Mouse (Mus musculus) embryo, embryonic 11 days (tissue): ENCODE data around the gene Pla2r1.

Source experiments
- DNase-seq: peaks from one replicate; pipeline ENCODE4 v3.0.0-alpha.2; 2015

Gene Pla2r1

GRCm38 (mm10) chr2:60552902-60553682 lies at the start of gene Pla2r1:
Gene Pla2r1, minus strand, starts transcription at chr2:60553308.
- DNase-seq = peak; percentile 70

DNA sequence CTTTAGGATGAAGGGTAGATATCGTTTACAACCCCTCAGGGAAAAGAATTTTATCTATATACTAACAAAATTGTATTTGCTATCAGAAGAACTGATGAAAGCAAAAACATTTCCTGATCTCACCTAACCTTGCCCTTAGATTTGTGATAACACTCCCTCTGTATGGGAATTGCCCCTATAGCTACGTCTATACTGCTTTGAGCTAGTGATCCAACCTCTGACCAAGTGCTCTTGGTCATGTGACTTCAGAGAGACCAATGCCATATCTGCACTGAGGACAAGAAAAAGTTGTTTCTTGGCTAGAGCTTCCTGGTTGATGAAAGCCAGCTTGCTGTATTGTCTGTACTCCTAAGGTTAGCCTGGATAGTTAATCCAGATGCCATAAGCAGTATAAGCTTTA lies 48.2 kb upstream of the Pla2r1 start:
- DNase-seq = no peak

- DNase-seq = no peak
These were observed 47.8 kb upstream of the Pla2r1 start for GRCm38 (mm10) chr2:60600863-60601262.

DNA sequence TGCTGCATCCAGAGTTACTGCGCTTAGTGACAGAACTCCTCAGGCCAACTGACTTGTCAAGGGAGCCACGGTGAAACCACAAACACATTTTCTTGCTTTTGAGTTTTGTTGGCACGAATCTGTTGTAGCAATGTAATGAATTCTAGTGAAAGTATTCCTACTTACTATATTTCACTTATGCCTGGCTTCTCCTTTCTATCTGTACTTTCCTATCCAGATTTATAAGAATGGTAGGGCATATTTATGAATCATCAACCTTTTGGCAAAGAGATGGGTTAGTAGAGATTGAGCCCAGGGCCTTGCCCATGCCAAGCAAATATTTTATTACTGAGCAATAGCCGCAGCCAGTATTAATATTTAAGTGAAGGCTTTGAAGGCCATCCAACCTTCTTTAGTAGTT lies 30.3 kb upstream of the Pla2r1 start:
- no peak for DNase-seq

DNA sequence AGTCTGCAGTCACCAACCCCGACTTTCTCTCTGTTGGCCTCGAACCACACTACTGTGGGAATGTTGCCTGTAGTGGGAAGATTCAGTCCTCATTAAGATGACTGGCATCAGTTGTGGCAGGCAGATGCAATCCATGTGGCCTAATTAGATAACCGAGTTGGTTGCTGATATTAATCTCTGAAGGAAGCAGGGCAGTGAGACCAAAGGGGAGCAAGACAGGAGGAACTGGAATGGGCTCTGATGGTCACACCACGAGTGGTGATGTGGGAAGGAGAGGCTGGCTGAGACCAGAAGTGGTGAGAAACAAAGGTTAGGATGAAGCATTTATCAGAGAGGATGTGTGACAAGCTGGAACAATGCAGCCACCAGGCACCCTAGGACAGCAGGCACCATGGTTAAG lies 1.5 kb upstream of the Pla2r1 start:
- no peak for DNase-seq

DNA sequence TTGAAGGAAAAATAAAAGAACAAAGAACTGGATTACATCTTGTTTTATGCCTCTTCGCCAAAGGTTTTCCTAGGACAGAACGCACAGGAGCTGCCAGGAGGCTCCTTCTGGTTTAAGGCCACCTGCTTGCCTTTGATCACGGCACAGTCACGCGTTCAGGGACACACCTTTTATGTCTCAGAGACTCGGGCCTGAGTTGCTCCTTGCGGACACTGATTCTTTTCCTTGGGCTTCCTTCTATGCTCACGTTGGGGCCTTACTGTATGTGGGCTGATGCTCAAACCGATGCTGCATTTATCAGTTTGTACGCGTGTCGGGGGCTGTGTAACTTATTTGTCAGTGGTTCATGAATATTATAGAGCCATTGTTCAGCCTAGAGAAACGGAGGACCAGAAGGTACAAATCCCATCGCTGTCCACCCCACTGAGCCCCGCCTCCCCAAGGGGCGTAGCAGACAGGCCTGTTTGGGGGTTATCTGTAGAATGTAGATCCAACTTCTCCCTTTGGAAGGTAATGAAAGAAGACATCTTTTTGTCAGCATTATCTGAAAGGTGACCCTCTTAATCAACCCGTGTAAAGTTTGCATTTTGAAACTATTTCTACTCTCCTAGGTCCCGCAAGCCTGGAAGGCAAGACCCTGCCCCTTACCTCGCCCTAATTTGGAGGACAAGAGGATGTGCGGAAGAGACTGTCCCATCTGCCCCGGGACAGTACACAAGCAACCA lies 769 bp downstream of the Pla2r1 start:
- no peak for DNase-seq

DNA sequence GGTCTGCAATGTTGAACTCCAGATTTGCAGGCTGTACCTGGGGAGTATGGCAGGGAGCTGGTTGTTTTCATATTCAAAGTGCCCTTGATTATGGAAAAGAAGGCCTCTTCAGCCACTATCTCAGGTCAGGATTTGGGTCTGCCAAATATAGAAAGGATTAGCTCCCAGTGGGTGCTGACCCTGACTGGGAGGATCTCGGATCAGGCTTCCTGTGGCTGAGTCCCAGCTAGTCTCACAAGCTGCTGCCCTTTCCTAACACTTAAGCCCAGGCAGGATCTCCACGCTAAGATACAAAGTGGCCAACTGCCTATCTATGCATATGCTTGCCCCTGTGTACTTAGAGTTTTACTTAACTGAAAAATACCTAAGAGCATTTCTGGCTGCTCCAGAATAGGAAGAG lies 1.4 kb downstream of the Pla2r1 start:
- no peak for DNase-seq

GRCm38 (mm10) chr2:60550521-60550920 lies 2.6 kb downstream of the Pla2r1 start:
- no peak for DNase-seq

- no peak for DNase-seq
These were observed 3.3 kb downstream of the Pla2r1 start for GRCm38 (mm10) chr2:60549851-60550250.

- no peak for DNase-seq
These were observed 7.0 kb downstream of the Pla2r1 start for GRCm38 (mm10) chr2:60546082-60546481.

- DNase-seq = no peak
These were observed 9.1 kb downstream of the Pla2r1 start for GRCm38 (mm10) chr2:60544006-60544405.

- no peak for DNase-seq
These were observed 11.4 kb downstream of the Pla2r1 start for GRCm38 (mm10) chr2:60541745-60542144.

- no peak for DNase-seq
These were observed 12.8 kb downstream of the Pla2r1 start for GRCm38 (mm10) chr2:60540346-60540745.

DNA sequence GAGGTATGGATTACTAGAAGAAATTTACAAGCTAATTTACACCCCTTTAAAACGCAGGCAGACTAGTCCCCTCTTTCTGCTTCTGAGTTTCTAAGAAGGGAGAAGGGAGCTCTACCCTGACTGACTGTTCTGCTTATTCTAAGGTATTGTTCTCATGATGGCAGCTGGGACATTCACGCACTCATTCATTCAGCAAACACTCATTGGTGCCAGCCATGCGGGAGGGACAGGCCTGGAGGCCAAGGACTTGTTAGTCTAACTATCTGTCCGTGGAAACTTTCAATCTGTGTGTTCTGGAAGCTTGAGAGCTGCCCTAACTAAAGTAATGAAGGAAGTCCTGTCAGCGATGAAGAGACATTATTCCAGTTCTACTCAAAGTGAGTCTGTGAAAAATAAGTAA lies 14.4 kb downstream of the Pla2r1 start:
- DNase-seq = no peak

DNA sequence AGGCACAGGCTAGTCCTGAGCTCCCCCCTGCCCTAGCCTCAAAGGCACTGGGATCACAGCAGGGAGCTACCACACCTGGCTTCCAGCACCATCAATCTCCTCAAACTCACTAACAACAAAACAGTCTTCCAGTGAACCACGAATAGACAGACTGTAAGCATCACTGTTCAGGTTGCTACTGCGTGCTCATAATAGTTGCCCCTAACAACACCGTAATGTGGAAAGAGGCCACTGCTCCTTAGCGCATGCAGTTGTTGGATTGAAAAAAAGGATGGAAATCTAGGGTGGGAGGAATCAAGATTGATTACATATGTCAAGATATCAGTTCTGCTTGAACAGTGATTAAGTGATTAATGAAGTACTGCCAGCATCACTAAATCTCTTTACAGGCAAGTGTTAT lies 14.8 kb downstream of the Pla2r1 start:
- no peak for DNase-seq

GRCm38 (mm10) chr2:60534755-60535154 lies 18.4 kb downstream of the Pla2r1 start:
- DNase-seq = no peak

DNA sequence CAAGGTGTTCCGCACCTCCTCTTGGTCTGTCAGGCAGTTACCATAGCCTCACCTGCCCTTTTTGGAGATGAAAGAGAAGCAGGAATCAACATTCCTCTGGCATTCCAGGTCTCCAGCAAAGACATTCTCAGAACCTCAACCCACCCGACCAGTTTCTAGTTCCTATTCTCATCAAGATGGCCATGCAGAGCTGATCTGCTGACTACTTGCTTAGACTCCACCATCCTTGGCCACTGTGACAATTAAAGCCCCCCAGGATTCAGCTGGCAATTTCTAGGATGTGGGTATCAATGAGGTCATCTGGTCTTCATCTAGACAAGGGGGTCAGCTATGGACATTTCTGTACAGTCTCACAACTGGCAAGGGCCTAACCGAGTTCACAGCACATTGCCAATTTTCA lies 20.1 kb downstream of the Pla2r1 start:
- no peak for DNase-seq

DNA sequence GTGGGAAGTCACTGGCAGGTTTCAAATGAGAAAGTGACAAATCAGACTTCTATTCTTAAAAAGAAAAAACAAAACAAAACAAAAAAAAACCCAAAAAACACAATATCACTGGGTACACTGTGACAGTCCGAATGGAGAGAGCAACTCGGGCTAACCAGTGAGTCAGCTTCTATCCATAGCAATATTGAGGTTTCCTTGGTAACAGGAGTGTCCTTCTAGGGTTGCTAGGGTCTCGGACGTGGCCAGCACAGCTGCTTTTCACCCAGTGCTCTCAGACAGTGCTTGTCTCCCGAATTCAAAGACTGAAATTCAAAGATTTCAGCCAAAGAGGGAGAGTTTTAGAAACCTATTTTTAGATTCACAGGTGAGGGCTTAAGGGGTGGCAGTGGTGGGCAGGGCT lies 20.6 kb downstream of the Pla2r1 start:
- no peak for DNase-seq

- DNase-seq = peak; percentile 30
These were observed 37.3 kb downstream of the Pla2r1 start for GRCm38 (mm10) chr2:60515817-60516216.

DNA sequence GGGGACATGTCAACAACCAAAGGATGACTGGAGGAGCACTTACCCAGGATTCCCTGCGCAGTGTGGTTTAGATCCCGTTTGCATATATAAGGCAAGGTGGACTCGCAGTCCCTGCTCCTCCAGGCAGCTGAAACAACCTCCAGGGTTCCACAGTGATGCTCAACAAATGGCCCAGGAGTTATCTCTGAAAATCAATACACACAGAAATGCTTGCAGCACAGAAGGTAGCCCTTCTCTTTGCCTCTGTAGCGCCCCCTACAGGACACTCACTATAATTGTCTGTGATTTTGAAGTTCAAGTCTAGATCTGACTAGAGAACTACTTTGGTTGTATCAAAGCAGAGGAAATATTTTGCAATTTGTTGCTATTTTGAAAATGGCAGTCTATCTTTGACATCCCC lies 38.2 kb downstream of the Pla2r1 start:
- DNase-seq = no peak

GRCm38 (mm10) chr2:60510718-60511117 lies 42.4 kb downstream of the Pla2r1 start:
- no peak for DNase-seq

DNA sequence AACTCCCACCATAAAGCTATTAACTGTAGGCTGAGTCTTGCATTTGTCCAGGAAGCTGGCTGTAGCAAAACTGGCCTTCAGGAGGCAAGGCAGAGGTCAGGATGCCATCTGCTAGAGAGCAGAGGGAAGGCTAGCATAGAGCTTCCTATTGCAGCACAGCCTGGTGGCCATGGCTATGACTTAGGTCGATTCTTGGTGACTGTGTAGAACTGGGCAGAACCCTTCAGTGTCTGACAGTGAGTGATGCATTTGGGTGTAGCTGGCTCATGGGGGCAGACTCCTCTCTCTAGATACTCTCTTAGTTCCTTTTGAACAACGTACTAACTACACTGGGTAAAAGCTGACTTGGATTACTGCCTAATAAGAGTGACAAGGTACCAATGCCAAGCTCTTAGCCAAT lies 48.0 kb downstream of the Pla2r1 start:
- no peak for DNase-seq

DNA sequence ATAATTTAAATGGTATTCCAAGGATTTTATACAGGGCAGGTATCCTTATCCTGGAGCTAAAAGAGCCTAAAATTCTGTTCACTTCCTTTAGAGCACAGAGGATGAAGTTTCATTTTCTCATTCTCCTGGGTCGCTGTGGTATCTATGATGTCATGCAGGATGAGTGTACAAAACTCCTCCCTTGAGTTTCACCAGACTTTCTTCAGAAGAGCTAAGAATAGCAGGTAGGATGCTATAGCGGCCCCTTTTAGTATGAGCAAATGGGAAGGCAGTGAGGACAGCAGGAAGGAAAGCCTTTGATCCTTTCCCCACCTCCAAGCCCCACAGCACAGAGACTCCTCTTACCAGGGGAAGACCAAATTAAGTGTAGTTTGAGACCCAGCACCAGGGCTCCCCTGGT lies 48.4 kb downstream of the Pla2r1 start:
- DNase-seq = no peak

DNA sequence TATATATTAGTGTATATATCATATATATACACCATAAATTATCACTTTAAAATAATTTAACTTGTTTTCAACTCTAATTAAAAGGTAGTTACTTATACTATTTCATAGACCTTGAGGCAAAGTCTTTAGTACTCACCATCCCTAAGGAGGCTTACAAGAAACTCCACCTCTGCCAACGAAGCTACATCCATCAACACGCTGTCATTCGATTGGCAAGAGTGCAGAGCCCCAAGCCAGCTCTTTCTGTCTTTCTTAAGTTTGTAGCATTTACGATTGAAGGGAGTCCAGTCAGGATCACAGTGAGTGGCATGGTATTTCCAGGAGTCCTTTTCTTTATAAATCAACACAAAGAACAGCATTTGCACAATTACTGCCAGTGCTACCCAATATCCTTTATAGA lies 49.1 kb downstream of the Pla2r1 start:
- no peak for DNase-seq
